Mouse (Mus musculus): Measurements from ENCODE around the gene Hist1h3b.

DNA sequence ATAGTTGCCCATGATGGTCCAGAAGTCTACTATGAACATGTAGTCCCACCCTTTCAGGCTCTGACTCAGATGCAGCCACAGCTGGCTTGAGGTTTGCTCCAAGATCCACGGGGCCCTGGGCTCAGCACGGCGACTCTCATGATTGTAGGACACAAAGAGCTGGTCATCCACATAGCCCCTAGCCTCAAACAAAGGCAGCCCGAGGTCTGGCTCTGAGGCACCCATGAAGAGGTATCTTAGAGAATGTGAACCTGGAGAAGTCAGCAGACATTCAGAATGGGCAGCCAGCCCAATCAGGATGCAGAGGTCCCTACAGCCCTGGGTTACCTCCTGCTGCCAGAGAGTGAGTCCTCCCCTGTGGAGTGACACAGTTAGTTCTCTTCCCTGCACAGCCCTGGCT, 44.0 kb upstream of the Hist1h3b start:
- no peak for TF ChIP-seq REST (IDR thresholded peaks at IDR 0.05; ENCODE audit: insufficient read depth, insufficient read length)
- TF ChIP-seq TCF3 (IDR thresholded peaks at IDR 0.05; ENCODE audit: insufficient read length, low read depth), result no peak

All from myocyte (in vitro differentiated cells).